Mouse (Mus musculus) spleen, adult 2 months (tissue): Measurements from ENCODE around the gene Mtch1.

Experiments used
- CTCF ChIP-seq: fragments of 200-500 bp; IDR thresholded peaks from 2 replicates; pipeline ENCODE4 v1.5.1; 2011; ENCODE audit warnings: mild to moderate bottlenecking, inconsistent platforms; ENCODE audit not compliant: insufficient read depth, insufficient read length, insufficient replicate concordance; ENCODE audit errors: extremely low read depth
- POLR2A ChIP-seq: fragments of 200-500 bp; IDR thresholded peaks from 2 replicates; pipeline ENCODE4 v1.6.1; 2011; ENCODE audit warnings: low read depth, low read length, inconsistent platforms

DNA sequence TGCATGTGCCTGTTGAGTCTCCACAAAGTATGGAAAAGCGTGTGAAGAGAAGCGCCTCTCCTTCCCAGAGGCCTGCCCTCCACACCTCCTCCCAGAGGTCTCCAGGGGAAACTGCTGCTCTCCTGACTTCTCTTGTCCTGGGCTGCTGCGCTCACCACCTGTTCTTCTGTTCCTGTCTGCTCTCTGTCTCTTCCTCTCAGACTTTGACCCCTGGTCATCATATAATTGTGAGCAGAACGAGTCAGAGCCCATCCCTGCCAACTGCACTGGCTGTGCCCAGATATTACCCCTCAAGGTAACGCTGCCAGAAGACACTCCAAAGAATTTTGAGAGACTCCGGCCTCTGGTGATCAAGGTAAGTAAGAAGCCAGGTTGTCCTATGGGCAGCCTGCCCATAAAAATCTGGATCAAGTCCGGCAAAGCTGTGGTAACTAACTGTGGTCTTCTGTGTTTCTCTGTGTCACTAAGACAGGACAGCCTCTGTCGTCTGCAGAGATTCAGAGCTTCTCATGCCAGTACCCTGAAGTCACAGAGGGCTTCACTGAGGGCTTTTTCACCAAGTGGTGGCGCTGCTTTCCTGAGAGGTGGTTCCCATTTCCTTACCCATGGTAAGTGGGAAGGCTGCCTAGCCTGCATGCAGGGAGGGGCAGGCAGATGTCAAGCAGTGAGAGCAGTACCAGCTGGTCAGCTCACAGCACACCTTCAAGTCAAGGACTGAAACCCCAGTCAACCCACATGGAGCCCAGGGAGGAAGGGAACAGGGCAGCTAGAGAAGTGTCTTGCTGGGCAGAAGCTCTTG lies 53.7 kb downstream of the Mtch1 start:
- TF ChIP-seq POLR2A (no peak), CTCF (no peak)
